Mouse (Mus musculus) right cerebral cortex, adult 2 months (tissue): ENCODE data around the gene Eci2.
"Not testable (repeated sequence)": the region's sequence is repeated elsewhere in the genome, so short reads cannot be mapped to it uniquely, and the experiment has no call there.

ENCODE experiments used
- DNase-seq, 2 experiments: peaks; one replicate each; pipeline ENCODE4 v3.0.0; 2021 to 2022; ENCODE audit warnings: low spot score in 2 of 2

Eci2 gene

GRCm38 (mm10) chr13:35026879-35027278 lies at the start of gene Eci2:
Gene Eci2, minus strand, starts transcription at chr13:35027096.
- no peak for DNase-seq

DNA sequence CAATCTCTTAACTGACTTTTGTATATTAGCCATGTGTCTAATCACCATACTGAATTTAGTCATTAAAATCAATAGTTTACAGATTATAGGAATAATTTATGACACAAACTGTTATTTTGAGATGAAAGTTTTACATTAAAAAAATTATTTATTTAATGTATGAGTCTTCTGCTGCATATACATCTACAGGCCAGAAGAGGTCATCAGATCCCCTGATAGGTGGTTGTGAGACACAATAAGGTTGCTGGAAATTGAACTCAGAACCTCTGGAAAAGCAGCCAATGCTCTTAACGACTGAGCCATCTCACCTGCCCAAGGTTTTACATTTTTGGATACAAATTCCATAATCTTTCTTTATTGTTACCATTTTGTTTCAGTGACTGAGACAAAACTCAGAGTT lies 48.0 kb upstream of the Eci2 start:
- no peak for DNase-seq

- no peak for DNase-seq
Observed at GRCm38 (mm10) chr13:35070485-35071472, 43.9 kb upstream of the Eci2 start.

DNA sequence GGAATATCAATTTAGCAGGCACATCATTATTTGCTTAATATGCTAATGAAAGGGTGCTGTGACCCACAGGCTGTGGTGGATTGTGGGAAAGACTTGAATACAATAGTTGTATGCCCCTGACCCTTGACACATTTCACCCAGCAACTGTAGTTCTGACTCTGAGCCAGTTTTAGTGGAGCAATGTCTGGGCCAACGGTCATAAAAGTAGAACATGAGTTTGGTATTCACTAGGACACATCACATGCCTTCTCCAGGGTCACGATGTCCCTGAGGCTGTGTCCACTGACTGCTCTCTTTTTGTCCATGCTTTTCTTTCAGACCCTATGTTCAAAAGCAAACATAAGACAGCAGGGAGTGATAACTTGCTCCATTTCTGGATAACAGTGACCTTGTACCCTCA lies 40.2 kb upstream of the Eci2 start:
- DNase-seq = no peak

DNA sequence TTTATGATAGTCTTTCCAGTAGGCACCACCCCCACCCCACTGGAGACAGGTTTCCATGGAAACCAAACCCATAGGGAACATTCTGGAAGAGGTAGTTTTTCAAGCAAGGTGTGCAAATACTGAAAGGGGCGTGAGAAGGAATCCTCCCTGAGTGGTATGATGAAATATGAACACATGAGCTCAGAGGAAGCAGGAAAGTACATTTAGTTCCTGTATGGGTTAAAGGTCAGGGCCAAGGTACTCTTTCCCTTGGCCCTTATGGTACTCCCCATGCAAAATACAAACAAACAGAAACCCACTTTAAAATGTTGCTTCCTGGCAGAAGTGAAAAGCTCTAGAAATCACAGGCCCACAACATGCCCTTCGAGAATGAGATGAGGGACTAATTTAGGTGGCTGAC lies 39.1 kb upstream of the Eci2 start:
- DNase-seq = no peak

DNA sequence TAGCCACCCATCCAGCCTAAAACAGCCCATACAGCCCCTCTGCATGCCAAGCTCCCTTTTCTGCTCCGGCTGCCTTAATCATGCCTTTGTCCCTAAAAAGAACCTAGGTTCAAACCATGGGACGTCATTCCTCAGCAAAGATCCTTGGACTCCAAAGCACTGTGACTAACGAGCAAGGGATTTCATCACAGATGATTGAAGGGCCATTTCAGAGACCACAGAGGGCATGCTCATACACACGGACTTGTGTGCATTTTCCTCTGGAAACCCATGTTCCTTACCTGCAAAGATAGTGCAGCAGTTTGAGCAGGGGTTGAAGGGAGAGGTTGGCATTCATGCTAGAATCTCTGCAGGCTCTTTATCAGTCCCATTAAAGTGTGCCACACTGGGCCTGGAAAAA lies 37.5 kb upstream of the Eci2 start:
- DNase-seq = no peak

DNA sequence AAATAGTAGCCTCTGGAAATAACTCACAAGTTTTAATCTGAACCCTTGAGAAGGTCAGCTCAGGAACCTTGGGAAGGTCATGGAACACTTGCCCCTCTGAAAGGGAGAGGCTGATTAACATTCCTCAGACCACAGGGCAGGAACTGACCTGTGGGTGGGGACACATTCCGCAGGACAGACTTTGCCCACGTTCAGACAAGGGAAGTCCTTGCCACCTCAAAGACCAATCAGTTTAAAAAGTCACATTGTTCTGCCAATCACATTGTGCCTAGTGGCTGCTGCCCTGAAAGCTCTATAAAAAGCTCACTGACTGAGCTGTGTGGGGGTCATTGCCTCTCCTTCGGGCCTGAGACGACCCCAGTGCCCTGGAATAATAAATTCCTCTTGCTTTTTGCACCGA lies 31.2 kb upstream of the Eci2 start:
- DNase-seq = no peak

- no peak for DNase-seq
Observed at GRCm38 (mm10) chr13:35036486-35036885, 9.6 kb upstream of the Eci2 start.

- no peak for DNase-seq
Observed at GRCm38 (mm10) chr13:35035731-35036130, 8.8 kb upstream of the Eci2 start.

DNA sequence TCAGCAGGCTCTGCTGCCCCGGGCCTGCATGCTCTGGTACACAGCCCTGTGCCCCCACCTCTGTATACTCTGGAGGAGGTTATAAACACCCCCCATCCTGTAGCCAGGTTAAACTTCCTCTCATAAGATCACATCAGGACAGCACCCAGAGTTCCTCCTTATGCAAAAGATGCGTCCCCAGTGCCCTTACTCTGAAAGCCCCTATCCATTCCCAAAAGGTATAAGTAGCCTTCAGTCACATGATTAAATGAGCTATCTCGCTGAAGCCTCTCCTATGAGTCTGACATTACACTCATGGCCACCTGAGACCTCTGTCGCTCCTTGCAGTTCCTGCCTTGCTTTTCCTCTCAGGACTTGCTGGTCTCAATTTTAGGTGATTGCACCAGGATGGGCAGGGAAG lies 6.7 kb upstream of the Eci2 start:
- no peak for DNase-seq

GRCm38 (mm10) chr13:35031684-35032082 lies 4.8 kb upstream of the Eci2 start:
- no peak for DNase-seq

- DNase-seq = peak; percentile 47
Observed at GRCm38 (mm10) chr13:35030979-35031683, 4.2 kb upstream of the Eci2 start.

DNA sequence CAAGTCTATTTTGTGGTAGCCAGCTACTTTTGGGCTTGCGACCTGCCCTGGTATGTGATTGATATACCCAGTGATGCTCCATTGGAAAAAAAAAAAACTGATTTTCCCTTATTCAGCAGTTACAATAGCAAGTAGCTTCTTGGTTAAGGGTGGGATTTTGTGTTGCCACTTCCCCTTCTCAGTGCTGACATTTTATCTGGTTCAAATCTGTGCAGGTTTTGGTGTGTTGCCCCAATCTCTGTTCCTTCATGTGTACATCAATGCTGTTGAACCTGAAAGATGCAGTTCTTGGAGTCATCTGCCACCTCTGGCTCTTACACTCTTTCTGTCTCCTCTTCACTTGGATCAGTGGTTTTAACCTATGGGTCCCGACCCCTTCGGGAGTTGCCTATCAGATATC lies 1.5 kb upstream of the Eci2 start:
- no peak for DNase-seq

DNA sequence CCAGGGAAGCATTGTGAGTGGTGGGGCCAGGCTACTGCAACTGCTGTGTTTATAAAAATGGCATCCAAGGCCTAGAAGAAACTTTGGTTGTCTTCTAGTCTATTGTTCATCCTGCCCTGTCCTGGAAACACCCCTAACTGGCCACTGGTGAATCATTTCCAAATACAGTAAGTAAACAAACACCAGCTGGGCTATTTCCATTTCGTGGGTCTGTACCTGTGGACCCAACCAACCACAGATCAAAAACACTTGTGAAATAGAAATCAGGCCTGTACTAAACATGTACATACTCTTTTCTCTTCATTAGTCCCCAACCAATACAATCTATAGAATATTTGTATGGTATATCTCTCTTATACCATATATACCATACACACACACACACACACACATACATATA lies 3.5 kb downstream of the Eci2 start:
- DNase-seq = not testable (repeated sequence)

- no peak for DNase-seq
Observed at GRCm38 (mm10) chr13:35020383-35020782, 6.5 kb downstream of the Eci2 start.

GRCm38 (mm10) chr13:35018866-35019536 lies 7.9 kb downstream of the Eci2 start:
- DNase-seq = no peak

DNA sequence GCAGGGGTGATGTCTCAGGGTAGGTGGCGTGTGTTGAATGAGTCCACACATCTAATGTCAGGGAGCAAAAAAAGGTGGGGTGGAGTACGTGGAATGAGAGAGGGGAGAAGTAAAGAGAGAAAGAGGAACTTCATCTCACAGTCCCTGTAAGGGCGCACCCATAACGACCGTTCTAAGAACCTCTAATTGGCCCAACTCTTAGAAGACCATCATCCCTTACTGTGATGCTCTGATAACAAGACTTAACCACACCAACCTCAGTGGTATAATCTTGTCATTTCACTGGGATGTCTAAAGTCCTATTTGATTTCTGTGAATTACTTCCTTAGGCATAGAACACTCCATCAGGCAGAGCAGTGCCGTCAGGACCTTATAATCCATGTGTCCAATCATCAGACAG lies 9.5 kb downstream of the Eci2 start:
- DNase-seq = no peak

- no peak for DNase-seq
Observed at GRCm38 (mm10) chr13:35016067-35016466, 10.8 kb downstream of the Eci2 start.

GRCm38 (mm10) chr13:34995925-34996324 lies 31.0 kb downstream of the Eci2 start:
- no peak for DNase-seq

DNA sequence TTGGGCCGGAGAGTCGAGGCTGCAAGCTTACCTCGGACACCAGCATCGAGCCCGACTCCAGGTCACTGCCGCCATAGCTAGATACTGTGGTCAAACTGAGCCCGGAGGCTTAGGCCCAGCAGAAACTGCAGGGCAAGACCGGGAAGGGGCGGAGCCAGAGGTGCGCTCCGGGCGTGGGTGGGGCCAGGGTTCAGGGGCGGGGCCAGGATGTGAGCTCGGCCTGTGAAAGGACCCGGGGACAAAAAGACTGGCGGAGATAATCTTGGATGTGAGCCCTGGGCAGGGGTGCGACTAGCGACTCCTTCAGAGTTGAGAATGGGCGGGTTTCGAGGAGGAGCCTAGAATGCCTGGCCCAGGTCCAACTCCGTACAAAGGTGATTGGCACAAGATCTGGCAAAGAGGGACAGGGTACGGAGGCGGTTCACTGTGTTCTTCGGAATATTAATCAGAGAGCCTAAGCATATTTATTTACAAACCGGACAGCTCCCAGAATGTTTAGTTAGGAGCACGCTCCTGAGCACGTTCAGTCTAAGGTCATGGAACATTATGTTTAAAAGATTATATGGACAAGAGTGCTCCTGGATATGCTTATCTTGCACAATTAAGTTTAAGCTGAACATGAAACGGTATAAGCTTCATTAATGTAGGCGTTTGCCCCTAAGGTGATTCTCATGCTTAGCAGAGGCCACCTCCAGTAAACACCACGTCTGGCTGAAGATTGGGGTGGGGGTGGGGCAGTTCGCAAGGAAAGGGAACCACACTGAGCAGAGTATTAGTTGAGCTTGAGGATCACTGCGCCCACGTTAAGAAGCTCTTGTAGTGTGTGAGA lies 32.7 kb downstream of the Eci2 start:
- peak; percentile 79 to 83 for DNase-seq

GRCm38 (mm10) chr13:34993595-34993982 lies 33.3 kb downstream of the Eci2 start:
- DNase-seq = no peak

GRCm38 (mm10) chr13:34993085-34993484 lies 33.8 kb downstream of the Eci2 start:
- DNase-seq = no peak
